Mouse (Mus musculus) liver, embryonic 16.5 days (tissue): ENCODE data around the gene Lmod1. TPM values are rescaled to one million over a fixed set of nuclear protein-coding genes. Genes with fewer than 3 reads are reported as not detected.

ENCODE experiments used
- ATAC-seq: fragments of 200-750 bp; cut with Nextera tagmentation; 2 replicates; pipeline ENCODE4 v1.8.0; 2017; ENCODE audit warnings: low read depth, mild to moderate bottlenecking, moderate number of reproducible peaks, moderate library complexity
- H3K27ac ChIP-seq: fragments of 300-500 bp; sonication (generic); 2 replicates; pipeline ENCODE4 v1.5.1; 2014; ENCODE audit warnings: mild to moderate bottlenecking, low read length
- H3K27me3 ChIP-seq: fragments of 300-500 bp; sonication (generic); 2 replicates; pipeline ENCODE4 v1.6.1; 2014; ENCODE audit warnings: low read depth, low read length, mixed read lengths; ENCODE audit not compliant: control insufficient read depth, insufficient read depth
- H3K36me3 ChIP-seq: fragments of 300-500 bp; sonication (generic); 2 replicates; pipeline ENCODE4 v1.6.1; 2014; ENCODE audit warnings: mild to moderate bottlenecking; ENCODE audit not compliant: control insufficient read depth, insufficient read depth
- H3K4me1 ChIP-seq: fragments of 300-500 bp; sonication (generic); 2 replicates; pipeline ENCODE4 v1.6.1; 2014; ENCODE audit warnings: low read depth, low read length, mixed read lengths; ENCODE audit not compliant: control insufficient read depth
- H3K4me2 ChIP-seq: fragments of 300-500 bp; sonication (generic); 2 replicates; pipeline ENCODE4 v1.6.1; 2014; ENCODE audit warnings: low read depth, low read length, mixed read lengths
- H3K4me3 ChIP-seq: fragments of 300-500 bp; sonication (generic); 2 replicates; pipeline ENCODE4 v1.5.1; 2014; ENCODE audit warnings: low read depth, mild to moderate bottlenecking, low read length
- H3K9ac ChIP-seq: fragments of 300-500 bp; sonication (generic); 2 replicates; pipeline ENCODE4 v1.6.1; 2014; ENCODE audit warnings: low read depth, low read length
- H3K9me3 ChIP-seq: fragments of 300-500 bp; sonication (generic); replicated peaks from 2 replicates; pipeline ENCODE4 v1.6.1; 2016; ENCODE audit warnings: low read length; ENCODE audit not compliant: control insufficient read depth
- WGBS: fragments of 180-500 bp; shearing (Covaris S2); extraction: QIAGEN DNeasy Blood & Tissue Kit; methylation state at CpG from one replicate; pipeline ENCODE4 v1.1.7; 2014; ENCODE audit not compliant: insufficient replicate concordance; 5-methylcytosine and 5-hydroxymethylcytosine counted together
- polyA plus RNA-seq: library from polyadenylated mRNA; unstranded; fragments of >200 nt; fragmentation: Nextera tagmentation; extraction: Ambion mirVana; gene quantifications from 2 replicates; pipeline ENCODE4 v1.2.1, GENCODE M21; 2015

Lmod1 gene
- polyA plus RNA-seq, 1 experiment from 2014 or later = 0.07 TPM

DNA sequence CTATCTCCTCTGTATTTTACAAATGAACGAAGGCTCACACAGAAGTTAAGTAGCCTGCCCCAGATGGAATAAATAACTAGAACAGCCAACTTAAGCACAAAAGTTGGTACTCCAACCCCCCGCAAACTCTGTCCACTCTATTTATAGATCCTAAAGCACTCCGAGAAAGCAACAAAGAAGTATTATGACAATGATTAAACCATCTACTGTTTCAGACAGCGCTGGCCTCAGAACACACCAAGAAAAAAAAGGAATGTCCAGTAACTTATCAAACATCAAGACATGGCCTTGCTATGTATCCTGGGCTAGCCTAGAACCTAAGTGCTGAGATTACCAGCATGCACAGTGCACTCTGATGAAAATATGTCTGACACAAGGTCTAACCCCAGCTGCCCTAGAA lies 12.4 kb upstream of the Lmod1 start:
- ATAC-seq = no peak
- Histone ChIP-seq H3K9ac (peak overlapping the region; percentile 90; the same call in 1 of the 2 replicates), H3K27me3 (no peaks in the 10 kb centered on the region), H3K4me2 (peak overlapping the region; percentile 87), H3K4me1 (peaks cover 16% of the 10 kb centered on the region), H3K36me3 (peaks cover 5% of the 10 kb centered on the region; the same call in 1 of the 2 replicates), H3K27ac (no peak overlapping the region), H3K4me3 (peak overlapping the region; percentile 90), H3K9me3 (no peaks in the 10 kb centered on the region)
- 75% methylated on average over 4 of the region's 4 CpGs for WGBS

GRCm38 (mm10) chr1:135313284-135314031 lies 11.1 kb upstream of the Lmod1 start, which contains the start of gene Timm17a:
TSS of gene Timm17a (minus strand) at chr1:135313778.
- Histone ChIP-seq H3K27me3 (no peaks in the 10 kb centered on the region), H3K36me3 (no peaks in the 10 kb centered on the region; the same call in 1 of the 2 replicates), H3K9me3 (no peaks in the 10 kb centered on the region), H3K4me3 (peak within 1 kb of the TSS; percentile 90), H3K27ac (peak within 1 kb of the TSS; percentile 78), H3K4me2 (peak within 1 kb of the TSS; percentile 87), H3K4me1 (peaks cover 16% of the 10 kb centered on the region), H3K9ac (peak within 1 kb of the TSS; percentile 90)
- under 1% methylated on average over 51 of the region's 51 CpGs for WGBS
- ATAC-seq = peak; percentile 100

DNA sequence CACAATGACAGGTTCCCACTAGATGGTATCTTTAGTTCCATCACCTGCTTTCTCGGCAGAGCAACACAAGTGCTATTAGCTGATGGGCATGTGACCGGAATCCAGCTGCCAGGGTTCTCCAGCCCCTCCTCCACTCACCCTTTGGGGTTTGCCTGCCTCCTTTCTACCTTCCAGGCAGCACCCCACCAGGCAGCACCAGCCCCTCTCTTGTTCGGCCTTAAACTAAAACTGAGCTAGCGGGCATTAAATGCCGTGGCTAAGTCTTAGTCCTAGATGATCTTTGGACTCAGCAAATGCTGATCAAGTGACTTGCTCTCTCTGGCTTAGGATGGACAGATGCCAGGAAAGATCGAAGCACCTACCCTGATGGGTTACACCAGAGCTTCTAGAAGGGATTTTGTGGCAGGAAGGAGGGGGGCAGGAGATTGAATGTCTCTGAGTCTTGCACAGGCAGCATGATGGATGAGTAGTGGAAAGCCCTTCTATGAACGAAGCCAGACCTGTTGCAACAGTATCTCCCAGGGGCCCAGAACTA lies 1.2 kb upstream of the Lmod1 start:
- Histone ChIP-seq H3K36me3 (no peaks in the 10 kb centered on the region), H3K4me1 (no peaks in the 10 kb centered on the region), H3K9me3 (no peaks in the 10 kb centered on the region), H3K4me2 (no peak overlapping the region), H3K9ac (no peak overlapping the region), H3K4me3 (no peak overlapping the region), H3K27me3 (no peaks in the 10 kb centered on the region), H3K27ac (no peak overlapping the region)
- ATAC-seq = no peak
- 67% methylated on average over 7 of the region's 7 CpGs for WGBS

DNA sequence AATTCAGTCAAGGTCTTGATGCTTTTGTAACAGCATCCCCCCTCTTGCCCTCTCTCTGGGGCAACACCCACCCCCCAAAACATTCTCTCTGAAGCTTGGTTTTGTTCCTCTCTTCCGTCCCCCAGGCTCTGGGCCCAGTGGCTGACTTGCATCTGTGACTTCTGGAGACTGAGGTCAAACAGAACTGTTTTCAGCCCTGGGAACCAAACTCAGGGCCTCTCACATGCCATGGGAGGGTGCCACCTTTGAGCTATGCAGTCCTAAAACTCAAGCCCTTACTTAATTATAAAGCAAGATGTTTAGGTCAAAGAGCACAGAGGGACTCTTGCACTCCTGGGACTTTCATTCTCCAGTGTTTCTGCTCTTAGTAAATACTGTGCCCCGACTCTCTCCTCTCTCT lies 1.3 kb downstream of the Lmod1 start:
- H3K4me3 ChIP-seq = no peak overlapping the region
- H3K9ac ChIP-seq = no peak overlapping the region
- no peak overlapping the region for H3K4me2 ChIP-seq

GRCm38 (mm10) chr1:135328368-135328767 lies 3.8 kb downstream of the Lmod1 start:
- WGBS = 59% methylated on average over 5 of the region's 5 CpGs
- Histone ChIP-seq H3K9me3 (no peaks in the 10 kb centered on the region), H3K36me3 (no peaks in the 10 kb centered on the region), H3K27ac (no peak overlapping the region), H3K4me1 (no peaks in the 10 kb centered on the region), H3K4me2 (no peak overlapping the region), H3K9ac (no peak overlapping the region), H3K27me3 (no peaks in the 10 kb centered on the region), H3K4me3 (no peak overlapping the region)
- ATAC-seq = no peak

More for the DNA sequence above, 1.3 kb downstream of the Lmod1 start:
- no peaks in the 10 kb centered on the region for H3K36me3 ChIP-seq
- no peaks in the 10 kb centered on the region for H3K9me3 ChIP-seq
- 54% methylated on average over 2 of the region's 2 CpGs for WGBS
- H3K4me1 ChIP-seq = no peaks in the 10 kb centered on the region
- H3K27me3 ChIP-seq = no peaks in the 10 kb centered on the region
- no peak for ATAC-seq
- no peak overlapping the region for H3K27ac ChIP-seq

DNA sequence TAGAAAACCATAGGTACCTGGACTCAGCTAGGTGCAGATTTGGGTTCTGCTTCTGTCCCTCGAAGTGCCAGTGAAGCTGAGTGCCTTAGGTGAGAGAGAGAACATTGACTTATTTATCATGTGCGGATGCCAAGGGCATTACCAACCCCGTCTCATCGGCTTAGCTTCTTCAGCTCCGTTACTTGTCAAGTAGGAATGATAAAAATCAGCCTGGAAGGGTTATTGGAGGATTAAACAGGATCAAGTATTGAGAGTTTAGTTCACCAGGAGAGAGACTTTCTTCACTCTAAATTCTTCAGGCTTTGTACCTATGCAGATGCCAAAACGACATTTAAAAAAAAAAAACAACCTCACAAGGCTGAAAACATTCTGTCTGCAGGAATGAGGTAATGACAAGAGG lies 6.0 kb downstream of the Lmod1 start:
- ATAC-seq = no peak

GRCm38 (mm10) chr1:135341947-135342346 lies 17.3 kb downstream of the Lmod1 start:
- H3K36me3 ChIP-seq = no peaks in the 10 kb centered on the region
- WGBS = 75% methylated on average over 8 of the region's 8 CpGs
- H3K4me1 ChIP-seq = no peaks in the 10 kb centered on the region
- no peak for ATAC-seq
- no peak overlapping the region for H3K4me3 ChIP-seq
- H3K27ac ChIP-seq = no peak overlapping the region
- H3K9me3 ChIP-seq = no peaks in the 10 kb centered on the region
- H3K27me3 ChIP-seq = no peaks in the 10 kb centered on the region
- H3K9ac ChIP-seq = no peak overlapping the region
- H3K4me2 ChIP-seq = no peak overlapping the region

More for the DNA sequence above, 6.0 kb downstream of the Lmod1 start:
- Histone ChIP-seq H3K27ac (no peak overlapping the region), H3K4me3 (no peak overlapping the region), H3K36me3 (no peaks in the 10 kb centered on the region), H3K9ac (no peak overlapping the region), H3K27me3 (no peaks in the 10 kb centered on the region), H3K9me3 (no peaks in the 10 kb centered on the region), H3K4me2 (no peak overlapping the region), H3K4me1 (no peaks in the 10 kb centered on the region)
- WGBS = 60% methylated on average over 6 of the region's 6 CpGs

DNA sequence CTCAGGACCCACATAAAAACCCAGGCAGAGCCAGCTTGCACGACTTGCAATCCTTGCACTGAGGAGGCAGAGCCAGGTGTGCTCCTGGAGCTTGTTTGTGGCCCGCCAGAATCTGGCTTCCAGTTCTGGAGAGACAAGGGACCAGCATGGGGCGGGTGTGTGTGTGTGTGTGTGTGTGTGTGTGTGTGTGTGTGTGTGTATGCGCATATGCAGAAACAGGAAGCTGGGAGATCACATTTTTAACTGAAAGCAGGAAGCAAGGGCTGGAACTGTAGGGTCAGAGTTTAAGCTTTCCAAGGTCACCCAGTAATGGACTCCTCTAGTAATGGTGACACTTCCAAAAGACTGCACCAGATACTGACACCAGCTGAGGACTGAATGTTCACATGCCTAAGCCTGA lies 19.4 kb downstream of the Lmod1 start:
- WGBS = 30% methylated on average over 4 of the region's 4 CpGs
- Histone ChIP-seq H3K36me3 (no peaks in the 10 kb centered on the region), H3K9ac (no peak overlapping the region), H3K27me3 (no peaks in the 10 kb centered on the region), H3K9me3 (no peaks in the 10 kb centered on the region), H3K4me1 (no peaks in the 10 kb centered on the region), H3K27ac (no peak overlapping the region), H3K4me2 (no peak overlapping the region), H3K4me3 (no peak overlapping the region)
- no peak for ATAC-seq

GRCm38 (mm10) chr1:135346891-135347290 lies 22.3 kb downstream of the Lmod1 start:
- Histone ChIP-seq H3K4me1 (no peaks in the 10 kb centered on the region), H3K27ac (no peak overlapping the region), H3K4me2 (no peak overlapping the region), H3K9me3 (no peaks in the 10 kb centered on the region), H3K4me3 (no peak overlapping the region), H3K36me3 (no peaks in the 10 kb centered on the region), H3K27me3 (no peaks in the 10 kb centered on the region), H3K9ac (no peak overlapping the region)
- no peak for ATAC-seq
- WGBS = 51% methylated on average over 3 of the region's 3 CpGs
